Mouse (Mus musculus) spleen, embryonic (tissue): Measurements from ENCODE around the gene Gns.

Source experiments
- CTCF ChIA-PET: fragments of 350-600 bp; sonication (Branson Sonifier 250); formaldehyde crosslinking; loops from one replicate; lab custom pipeline; 2022; lab: Charles Lee

The Gns gene

GRCm38 (mm10) chr10:121395542-121396176 is 30.8 kb downstream of the Gns start:
- CTCF ChIA-PET: no interaction called here

GRCm38 (mm10) chr10:121398599-121398998 is 33.7 kb downstream of the Gns start:
- CTCF ChIA-PET: no interaction called here

- CTCF ChIA-PET: interaction anchor here (0.6 to 0.7 kb wide), 2 partner anchors 22 to 129 kb away, joined by 3 to 4 read pairs; no protein-coding TSS in a partner anchor
Observed at GRCm38 (mm10) chr10:121401005-121401404, 36.1 kb downstream of the Gns start.

GRCm38 (mm10) chr10:121403104-121403503 is 38.2 kb downstream of the Gns start:
- CTCF ChIA-PET: interaction anchor here (0.6 kb wide), 1 partner anchor 39 kb away, joined by 4 read pairs; no protein-coding TSS in a partner anchor

DNA sequence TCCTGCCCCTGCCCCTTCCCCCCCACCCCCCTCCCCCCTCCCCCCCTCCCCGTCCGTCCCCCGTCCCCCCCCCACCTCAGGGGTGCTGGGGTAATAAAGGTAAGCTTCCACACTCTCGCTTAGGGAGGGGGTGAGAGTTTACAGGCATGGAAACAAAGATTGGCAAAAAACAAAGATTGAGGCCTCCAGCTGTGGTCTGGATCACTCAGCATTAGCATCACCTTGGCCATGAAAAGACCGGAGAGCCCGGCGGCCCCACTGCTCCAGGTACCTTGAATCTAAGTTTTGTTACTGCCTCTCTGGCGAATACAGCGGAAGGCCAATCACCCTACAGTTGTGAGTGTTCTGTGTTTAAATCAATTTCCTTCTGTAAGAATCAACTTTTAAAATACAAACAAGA is 39.1 kb downstream of the Gns start:
- CTCF ChIA-PET: no interaction called here

- CTCF ChIA-PET: interaction anchor here (0.6 to 2.0 kb wide), 8 partner anchors 18 to 521 kb away, joined by 3 to 8 read pairs (median 3); no protein-coding TSS in a partner anchor
Observed at GRCm38 (mm10) chr10:121409717-121410116, 44.8 kb downstream of the Gns start.

- CTCF ChIA-PET: no interaction called here
Observed at GRCm38 (mm10) chr10:121411721-121412455, 47.0 kb downstream of the Gns start.

DNA sequence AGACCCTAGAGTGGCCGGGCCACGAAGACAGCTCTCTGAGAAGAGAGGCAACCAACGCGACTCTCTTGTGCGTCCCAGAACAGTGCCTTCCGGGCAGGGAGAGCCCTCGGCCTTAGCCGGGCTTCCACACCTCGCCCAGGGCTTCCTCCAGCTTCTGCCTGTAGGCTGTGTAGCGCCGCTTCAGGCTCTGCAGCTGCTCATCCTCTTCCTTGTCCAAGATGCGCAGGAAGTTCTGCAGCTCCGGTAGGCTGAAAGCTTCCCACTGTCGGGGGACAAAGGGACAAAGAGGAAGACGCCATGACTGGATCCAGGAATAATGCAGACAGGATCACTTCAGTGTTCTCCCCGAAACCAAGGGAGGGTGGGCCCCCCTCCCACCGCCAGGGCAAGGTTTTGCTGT is 47.9 kb downstream of the Gns start:
- CTCF ChIA-PET: no interaction called here

DNA sequence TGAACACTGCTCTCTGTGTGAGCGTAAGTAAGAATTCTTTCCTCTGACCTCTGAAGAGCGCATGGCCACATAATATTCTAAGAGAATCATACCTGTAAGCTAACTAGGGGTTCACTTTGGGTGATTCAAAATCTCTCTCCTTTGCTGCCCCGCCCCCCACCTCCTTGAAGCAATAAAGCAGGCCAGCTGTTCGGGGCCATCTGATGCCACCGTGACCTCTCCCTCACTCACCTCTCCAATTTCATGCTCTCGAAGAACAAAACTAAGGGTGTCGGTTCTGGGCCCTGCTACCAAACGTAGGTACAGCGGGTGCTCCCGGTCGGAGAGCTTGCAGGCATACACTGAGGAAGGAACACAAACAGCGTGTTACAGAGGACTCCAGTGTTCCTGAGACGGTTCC is 49.2 kb downstream of the Gns start:
- CTCF ChIA-PET: no interaction called here

DNA sequence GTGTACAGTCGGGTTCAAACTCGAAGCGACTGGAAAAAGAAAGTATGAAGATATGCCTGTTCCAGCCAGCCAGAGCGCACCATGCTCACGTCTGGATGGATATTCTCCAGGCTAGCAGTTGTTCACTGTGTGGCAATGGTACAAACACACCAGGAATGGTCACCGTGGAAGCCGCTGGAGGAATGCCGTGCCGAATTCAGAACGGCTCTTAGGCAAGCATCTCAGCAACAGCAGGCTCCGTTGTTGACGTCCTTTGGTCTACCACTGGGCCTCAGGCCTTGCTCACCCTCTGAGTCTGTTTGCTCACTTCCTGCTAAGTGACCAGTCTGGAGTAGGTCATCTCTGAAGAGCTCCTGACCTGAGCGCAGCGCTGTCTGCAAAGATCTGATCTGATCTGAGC is 53.9 kb downstream of the Gns start:
- CTCF ChIA-PET: interaction anchor here (0.6 to 0.8 kb wide), 2 partner anchors 9 to 14 kb away, joined by 4 to 5 read pairs; no protein-coding TSS in a partner anchor

- CTCF ChIA-PET: interaction anchor here (0.6 to 0.8 kb wide), 2 partner anchors 8 to 13 kb away, joined by 4 to 5 read pairs; no protein-coding TSS in a partner anchor
Observed at GRCm38 (mm10) chr10:121419640-121420470, 55.0 kb downstream of the Gns start.

DNA sequence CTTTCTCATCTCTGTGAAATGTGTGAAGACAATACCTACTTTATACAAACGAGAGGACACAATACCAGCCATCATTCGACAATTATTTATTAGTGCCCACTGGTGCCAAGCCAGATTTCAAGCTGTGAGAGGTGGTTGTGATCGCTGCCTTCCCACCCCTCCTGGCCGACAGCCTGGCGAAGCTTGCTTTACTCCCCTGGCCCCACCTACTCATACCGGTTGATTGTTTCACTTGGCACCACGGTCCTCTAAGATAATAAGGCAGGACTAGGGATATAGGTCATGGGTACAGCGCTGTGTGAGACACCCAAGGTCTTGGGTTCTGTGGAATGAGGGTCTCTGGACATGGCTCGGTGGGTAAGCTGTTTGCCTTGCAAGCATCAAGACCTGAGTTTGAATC is 56.1 kb downstream of the Gns start:
- CTCF ChIA-PET: interaction anchor here (0.5 kb wide), 1 partner anchor 23 kb away, joined by 4 read pairs; no protein-coding TSS in a partner anchor

- CTCF ChIA-PET: no interaction called here
Observed at GRCm38 (mm10) chr10:121421657-121422290, 56.9 kb downstream of the Gns start.

- CTCF ChIA-PET: no interaction called here
Observed at GRCm38 (mm10) chr10:121422294-121422693, 57.4 kb downstream of the Gns start.

GRCm38 (mm10) chr10:121423541-121424349 is 58.9 kb downstream of the Gns start:
- CTCF ChIA-PET: interaction anchor here (0.5 kb wide), 1 partner anchor 10 kb away, joined by 3 read pairs; no protein-coding TSS in a partner anchor

DNA sequence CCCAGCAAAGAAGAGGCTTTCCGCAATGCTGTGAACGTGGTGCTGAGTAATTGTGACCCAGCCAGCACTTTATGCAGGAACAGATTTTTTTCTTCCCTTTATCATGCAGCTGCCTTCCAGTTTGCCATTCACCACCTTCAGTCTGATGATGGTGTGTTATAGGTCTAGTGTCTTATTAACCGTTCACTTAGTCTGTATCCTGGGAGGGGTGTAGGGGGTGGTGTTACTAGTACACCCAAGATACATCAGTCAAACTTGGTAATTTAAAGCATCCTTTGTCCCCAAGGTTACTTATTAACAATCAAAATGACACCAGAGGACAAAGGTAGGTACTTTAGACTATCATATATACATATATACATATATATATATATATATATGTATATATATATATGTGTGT is 59.6 kb downstream of the Gns start:
- CTCF ChIA-PET: interaction anchor here (0.7 kb wide), 1 partner anchor 11 kb away, joined by 3 read pairs; no protein-coding TSS in a partner anchor

DNA sequence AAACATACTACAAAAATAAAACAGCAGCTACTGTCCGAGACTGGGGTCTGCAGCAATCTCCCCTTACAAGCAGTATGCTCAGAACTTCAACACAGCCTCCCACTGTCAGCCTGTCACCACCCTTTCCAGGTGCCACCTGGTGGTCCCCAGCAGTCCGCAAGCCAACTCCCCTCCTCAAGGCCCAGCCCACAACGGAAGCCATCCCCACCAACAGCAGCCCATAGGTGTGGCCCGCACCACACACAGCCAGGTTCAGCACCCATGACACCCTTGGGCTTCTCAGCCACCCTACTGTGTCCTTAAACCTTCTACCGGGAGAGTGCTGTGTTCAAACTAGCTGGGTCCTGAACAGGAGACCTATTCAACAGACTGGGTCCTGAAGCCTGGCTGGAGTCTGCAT is 60.2 kb downstream of the Gns start:
- CTCF ChIA-PET: interaction anchor here (0.7 kb wide), 1 partner anchor 12 kb away, joined by 3 read pairs; no protein-coding TSS in a partner anchor

DNA sequence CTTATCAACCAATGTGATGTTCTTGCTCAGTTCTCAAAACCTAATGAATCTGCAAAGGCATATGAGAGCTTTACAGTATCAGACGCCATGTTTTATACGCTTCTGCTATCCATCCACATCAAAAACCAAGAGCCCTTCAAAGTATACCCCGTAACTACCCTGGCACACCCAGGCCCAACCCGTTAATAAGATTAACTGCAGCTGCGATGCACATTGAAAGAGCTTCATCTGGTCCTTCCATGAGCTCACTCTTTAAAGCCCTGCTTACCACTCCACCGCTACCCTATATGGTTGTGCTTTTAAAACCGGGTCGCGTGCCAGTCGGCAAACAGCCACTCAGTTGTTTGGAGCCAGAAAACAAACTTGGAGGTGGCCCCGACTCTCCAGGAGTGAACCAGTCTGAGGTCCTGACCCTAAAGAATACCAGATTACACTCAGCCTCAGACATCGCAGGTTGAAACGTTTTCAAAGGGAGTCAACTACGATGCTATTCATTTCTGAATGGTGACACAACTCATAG is 60.7 kb downstream of the Gns start:
- CTCF ChIA-PET: interaction anchor here (1.1 kb wide), 1 partner anchor 76 kb away, joined by 3 read pairs; no protein-coding TSS in a partner anchor

- CTCF ChIA-PET: interaction anchor here (0.6 to 1.1 kb wide), 4 partner anchors 11 to 75 kb away, joined by 3 to 7 read pairs (median 4); no protein-coding TSS in a partner anchor
Observed at GRCm38 (mm10) chr10:121426458-121427070, 61.7 kb downstream of the Gns start.
